Mouse (Mus musculus): ENCODE data around the gene Zc3h6. TPM values are rescaled to one million over a fixed set of nuclear protein-coding genes. Genes with fewer than 3 reads are reported as not detected.

Gene Zc3h6
- polyA plus RNA-seq (2012; rRNA removed) = 1.5 and 1.6 TPM in 2 replicates

DNA sequence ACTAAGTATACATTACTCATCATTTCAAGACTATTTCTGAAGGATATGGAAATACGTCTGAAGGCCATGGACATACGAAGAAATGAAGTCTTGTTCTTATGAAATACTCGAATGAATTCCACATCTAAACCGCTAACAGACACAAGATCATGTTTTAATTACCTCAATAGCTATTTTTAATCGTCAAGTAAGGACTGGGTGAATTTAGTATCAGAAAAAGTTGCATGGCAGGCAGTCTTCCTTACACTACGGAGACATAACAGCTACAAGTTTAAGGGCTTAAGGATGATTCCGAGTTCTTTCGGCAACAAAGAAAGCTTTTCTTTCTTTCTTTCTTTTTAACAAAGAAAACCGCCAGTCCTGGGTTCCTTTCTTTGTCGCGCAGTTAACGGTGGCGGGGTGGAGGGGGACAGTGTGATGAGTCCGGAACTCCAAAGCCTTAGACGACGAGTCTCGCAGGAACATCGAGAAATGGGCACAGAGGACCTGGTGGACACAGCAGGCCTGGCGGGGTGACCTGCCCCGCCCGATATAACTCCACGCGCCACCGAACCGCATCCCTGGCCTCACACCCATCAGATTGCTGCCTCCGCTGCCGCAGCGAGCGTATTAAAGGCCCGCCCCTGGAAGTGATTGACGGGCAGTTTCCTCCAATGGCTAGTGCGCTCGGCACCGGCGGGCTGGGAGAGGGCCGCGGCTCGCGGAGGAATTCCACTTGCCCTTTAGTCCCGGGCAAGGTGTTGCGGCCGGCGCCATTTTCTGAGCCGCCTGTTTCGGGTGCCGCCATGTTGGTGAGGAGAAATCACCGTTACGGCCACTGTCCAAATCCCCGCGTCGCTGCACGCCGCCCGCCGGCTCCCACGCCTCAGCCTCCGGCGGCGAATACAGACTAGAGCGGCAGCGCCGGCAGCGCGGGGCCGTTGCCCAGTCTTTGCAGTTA, at the start of gene Zc3h6:
TSS of gene Zc3h6 (plus strand) at position 762 of the 940 bp plus-strand sequence.

DNA sequence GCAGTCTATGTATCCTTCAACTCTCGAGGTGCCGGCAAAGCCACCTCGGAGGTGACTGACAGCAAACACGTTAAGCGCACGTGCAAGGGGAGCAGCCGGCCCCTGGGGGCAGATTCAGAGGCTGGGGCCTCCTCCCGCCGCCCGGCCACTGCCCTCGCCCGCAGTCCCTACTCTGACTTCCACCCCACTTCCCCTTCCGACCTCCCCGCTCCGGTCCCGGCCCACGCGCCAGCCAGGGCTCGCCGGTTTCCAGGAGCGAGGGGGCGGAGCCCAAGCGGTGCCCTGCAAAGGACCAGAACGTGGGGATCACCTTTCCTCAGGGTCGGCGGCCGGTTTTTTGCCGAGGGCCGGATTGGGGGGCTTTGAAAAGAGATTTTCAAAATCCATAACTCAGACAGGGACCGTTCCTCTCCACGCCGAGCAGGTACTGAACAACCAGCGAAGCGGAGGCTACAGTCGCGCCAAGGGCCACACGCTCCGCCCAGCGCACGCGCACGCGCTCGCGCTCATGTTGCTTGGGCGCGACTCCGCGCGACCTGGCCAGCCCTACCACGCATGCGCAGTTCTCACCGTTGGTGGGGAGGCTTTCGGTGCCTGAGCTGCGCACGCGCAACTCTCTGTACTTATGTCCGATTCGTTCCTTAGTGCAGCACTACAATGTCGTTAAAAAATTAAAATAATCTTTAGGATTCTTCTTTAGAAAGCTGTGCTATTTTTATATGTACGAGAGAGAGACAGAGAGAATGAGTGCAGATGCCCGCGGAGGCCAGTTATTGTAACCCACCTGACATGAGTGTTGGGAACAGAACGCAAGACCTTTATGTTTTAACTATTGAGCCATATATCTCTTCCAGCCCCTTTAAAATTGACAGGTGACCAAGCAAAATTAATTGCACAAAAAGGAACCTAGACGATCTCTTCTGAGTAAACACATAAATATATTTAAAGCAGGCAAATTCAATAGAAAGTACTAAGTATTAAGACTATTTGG, 23.4 kb upstream of the Zc3h6 start, which contains the start of gene Zc3h8:
TSS of gene Zc3h8 (minus strand) at position 540 of the 991 bp plus-strand sequence.

GRCm38 (mm10) chr2:128967661-128968441, 649 bp downstream of the Zc3h6 start, which contains the start of gene Gm10762:
Gene Gm10762, minus strand, starts transcription at chr2:128967725.

GRCm38 (mm10) chr2:129047811-129048210, 80.6 kb downstream of the Zc3h6 start, which contains the start of gene Vinac1:
Gene Vinac1, minus strand, starts transcription at chr2:129048172.

DNA sequence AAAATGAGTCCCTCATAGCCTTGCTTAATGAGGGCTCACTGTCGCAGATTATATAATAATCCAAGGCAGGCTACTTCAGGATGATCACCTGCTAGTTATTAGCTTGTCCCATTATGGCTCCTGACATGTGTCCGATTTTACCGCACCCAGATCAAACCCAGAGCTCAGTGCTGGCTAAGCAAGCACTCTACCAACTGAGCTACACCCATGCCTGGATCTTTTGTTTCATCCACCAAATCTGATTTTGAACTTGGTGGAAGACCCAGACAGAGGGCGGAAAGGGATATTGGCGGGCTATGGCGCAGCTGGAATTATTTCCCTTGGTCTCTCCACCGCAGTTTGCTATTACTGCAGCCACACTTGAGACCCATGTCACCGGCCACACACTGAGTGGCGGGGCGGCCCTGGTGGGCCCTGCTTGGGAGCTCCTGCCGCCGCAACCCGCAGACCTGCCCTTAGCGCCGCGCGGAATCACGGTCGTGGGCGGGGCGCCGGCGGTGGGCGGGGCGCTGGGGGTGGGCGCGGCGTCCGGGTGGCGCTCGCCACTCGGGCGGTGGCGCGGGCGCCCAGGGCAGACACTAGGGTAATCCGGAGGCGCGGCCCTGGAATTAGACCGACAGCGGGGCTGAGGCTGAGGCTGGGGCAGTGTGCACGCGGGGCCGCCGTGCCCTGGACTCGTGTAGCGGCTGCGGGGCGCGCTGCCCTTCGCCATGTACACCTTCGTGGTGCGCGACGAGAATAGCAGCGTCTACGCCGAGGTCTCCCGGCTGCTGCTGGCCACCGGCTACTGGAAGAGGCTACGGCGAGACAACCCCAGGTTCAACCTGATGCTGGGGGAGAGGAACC, 98.5 kb downstream of the Zc3h6 start, which contains the start of gene Ttl:
TSS of gene Ttl (plus strand) at position 506 of the 846 bp plus-strand sequence.

Other genes with a start within 250 kb of the Zc3h6 start
- gene Tmem87b, start 149.3 kb upstream of the Zc3h6 start, polyA plus RNA-seq (2012; rRNA removed) = 14.2 and 15.5 TPM in 2 replicates
- 5.8 and 7.6 TPM in 2 replicates for gene Fbln7, start 104.4 kb upstream of the Zc3h6 start, polyA plus RNA-seq (2012; rRNA removed)
- 1.3 and 1.4 TPM in 2 replicates for gene Zc3h8, start 23.3 kb upstream of the Zc3h6 start, polyA plus RNA-seq (2012; rRNA removed)
- 6.0 and 6.2 TPM in 2 replicates for gene Gm10762, start 323 bp downstream of the Zc3h6 start, polyA plus RNA-seq (2012; rRNA removed)
- 0.26 and 0.28 TPM in 2 replicates for gene Vinac1, start 80.8 kb downstream of the Zc3h6 start, polyA plus RNA-seq (2012; rRNA removed)
- gene Ttl, start 98.5 kb downstream of the Zc3h6 start, polyA plus RNA-seq (2012; rRNA removed) = 10.4 and 11.3 TPM in 2 replicates
- 25.6 and 30.9 TPM in 2 replicates for gene Polr1b, start 133.6 kb downstream of the Zc3h6 start, polyA plus RNA-seq (2012; rRNA removed)
- gene Chchd5, start 162.3 kb downstream of the Zc3h6 start, polyA plus RNA-seq (2012; rRNA removed) = 40.4 and 54.3 TPM in 2 replicates
- 18.1 and 23.5 TPM in 2 replicates for gene Slc20a1, start 231.4 kb downstream of the Zc3h6 start, polyA plus RNA-seq (2012; rRNA removed)